Mouse (Mus musculus) layer of hippocampus, adult 8-10 months (tissue): ENCODE results near the gene Abat. TPM values are rescaled to one million over a fixed set of nuclear protein-coding genes. Genes with fewer than 3 reads are reported as not detected.
A peak's percentile ranks its signal among the peaks of the same experiment; 100 is the strongest.

Experiments
- DNase-seq, 2 experiments: peaks; one replicate each; pipeline ENCODE4 v3.0.0; 2022; ENCODE audit warnings: low spot score in 2 of 2
- total RNA-seq, 4 experiments: library from RNA; stranded (reverse); gene quantifications; 2 replicates each; pipeline ENCODE4 v1.2.4; 2022

Gene Abat
- total RNA-seq, result 100 to 1,000 TPM; 127 to 163 (median 143) TPM

DNA sequence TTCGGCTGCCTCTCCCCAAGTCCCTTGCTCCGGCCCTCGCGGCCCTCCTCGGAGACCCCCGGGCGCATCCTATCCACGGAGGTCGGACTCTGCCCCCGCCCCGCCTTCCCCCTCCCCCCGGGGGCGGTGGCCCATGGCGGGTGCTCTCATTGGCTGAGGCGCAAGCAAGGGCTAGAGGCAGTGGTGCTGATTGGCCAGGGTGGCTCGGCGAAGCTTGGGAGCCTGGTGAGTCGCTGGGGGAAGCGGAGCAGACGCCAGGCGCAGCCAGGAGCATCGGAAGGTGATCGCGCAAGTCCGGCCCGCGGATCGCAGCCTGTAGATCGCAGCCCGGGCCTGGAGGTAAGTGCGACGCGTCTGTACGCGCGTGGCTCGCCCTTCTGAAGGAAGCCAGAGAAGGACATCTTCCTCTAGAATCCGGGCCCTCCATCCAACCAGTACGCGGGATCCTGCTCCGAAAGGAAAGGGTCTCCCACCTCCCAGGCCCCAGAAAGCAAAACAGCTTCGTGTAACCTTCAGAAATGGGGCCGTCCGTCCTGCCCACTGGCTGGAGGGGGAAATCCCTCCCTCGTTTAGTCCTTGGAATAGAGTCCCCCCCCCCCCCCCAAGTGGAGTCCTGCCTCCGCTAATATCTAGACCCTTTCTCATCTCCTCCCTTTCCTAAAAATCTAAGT, at the start of gene Abat:
TSS of gene Abat (plus strand) at position 194 of the 671 bp plus-strand sequence.
- peak; percentile 94 for DNase-seq

- DNase-seq, result no peak
These were observed 43.1 kb upstream of the Abat start for GRCm38 (mm10) chr16:8470132-8470531.

DNA sequence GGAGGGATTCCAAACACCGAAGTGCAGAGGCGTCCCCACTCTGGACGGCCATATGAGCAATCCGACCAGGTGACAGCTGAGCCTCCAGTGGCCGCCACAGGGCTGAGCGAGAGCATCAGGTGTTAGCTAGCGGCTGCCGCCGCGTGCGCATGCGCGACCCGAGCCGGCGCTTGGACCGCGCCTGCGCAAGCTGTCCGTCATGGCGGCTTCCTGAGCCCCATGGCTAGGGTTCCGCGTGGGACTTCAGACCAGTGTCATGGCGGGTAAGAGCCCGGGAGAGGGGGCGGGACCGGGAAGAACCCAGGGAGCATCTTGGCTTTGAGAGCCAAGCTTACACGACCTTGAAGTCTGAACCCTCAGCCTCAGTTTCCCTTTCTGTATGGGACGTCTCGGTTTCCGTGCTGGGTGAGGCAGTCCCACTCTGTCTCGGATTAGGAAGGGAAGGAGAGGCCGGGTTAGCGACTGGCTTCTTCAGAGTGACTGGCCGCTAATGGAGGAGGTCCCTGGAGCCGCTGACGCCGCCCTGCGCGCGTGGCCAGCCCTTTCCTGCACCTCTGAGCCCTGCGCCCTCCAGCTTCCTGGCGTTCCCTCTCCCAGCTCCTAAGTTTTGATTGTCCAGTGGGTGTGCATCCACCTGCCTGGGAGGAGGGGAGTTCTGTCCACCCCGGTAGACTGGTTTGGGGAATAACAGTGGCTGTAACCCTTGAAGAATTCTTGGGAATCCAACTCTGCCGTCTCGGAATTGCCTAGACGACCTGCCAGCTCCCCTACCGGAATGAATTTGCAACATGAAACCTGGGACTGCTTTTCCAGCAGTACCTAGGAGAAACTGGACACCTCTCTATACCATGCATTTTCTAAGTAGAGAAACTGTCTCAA, 42.4 kb upstream of the Abat start, which contains the start of gene Mettl22:
TSS of gene Mettl22 (plus strand) at position 186 of the 879 bp plus-strand sequence.
- DNase-seq, result peak; percentile 87 to 90

GRCm38 (mm10) chr16:8487396-8488005, 25.7 kb upstream of the Abat start:
- DNase-seq, result no peak

- DNase-seq, result peak in 1 of 2 experiments; percentile 18
These were observed 23.9 kb upstream of the Abat start for GRCm38 (mm10) chr16:8489340-8489739.

GRCm38 (mm10) chr16:8491743-8492490, 21.3 kb upstream of the Abat start:
- no peak for DNase-seq

- DNase-seq, result peak in 1 of 2 experiments; percentile 65
These were observed 19.0 kb upstream of the Abat start for GRCm38 (mm10) chr16:8494268-8494667.

DNA sequence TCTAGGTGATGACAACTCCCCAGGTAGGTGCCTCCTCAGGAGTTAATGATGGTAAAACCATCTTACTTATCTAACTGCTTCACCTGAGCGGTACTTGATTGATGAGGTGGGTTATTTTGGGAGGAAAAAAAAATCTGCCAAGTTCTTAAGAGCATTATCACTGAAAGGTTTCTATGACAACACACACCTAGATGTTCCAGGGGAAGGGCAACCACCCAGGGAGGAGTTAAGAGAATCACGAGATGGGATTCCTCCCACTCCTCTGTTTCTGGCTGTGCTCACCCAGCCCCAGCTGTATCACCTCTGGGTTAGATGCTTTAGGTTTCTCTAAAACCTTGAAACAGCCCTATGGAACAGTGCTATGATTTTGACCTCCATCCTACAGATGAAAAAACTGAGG, 16.3 kb upstream of the Abat start:
- DNase-seq, result no peak

DNA sequence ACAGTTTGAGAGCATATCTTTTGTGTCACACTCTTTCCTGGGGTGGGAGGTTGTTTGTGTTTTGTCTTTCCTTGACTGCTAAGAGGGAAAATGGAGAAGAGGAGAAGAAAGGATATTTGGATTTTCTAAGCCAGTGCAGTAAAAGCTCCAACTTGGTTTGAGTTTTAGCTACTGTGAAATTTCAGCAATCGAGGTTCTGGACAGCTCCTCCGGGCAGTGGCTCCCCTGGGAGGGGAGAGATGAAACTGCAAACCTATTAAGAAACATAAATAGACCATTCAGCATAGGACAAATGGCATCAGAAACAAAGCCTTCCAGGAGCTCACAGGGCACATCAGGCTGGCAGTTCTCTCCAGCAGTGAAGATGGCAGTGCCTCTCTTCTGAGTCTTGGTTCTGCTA, 9.0 kb upstream of the Abat start:
- DNase-seq, result no peak

GRCm38 (mm10) chr16:8509894-8510293, 3.3 kb upstream of the Abat start:
- DNase-seq, result no peak

DNA sequence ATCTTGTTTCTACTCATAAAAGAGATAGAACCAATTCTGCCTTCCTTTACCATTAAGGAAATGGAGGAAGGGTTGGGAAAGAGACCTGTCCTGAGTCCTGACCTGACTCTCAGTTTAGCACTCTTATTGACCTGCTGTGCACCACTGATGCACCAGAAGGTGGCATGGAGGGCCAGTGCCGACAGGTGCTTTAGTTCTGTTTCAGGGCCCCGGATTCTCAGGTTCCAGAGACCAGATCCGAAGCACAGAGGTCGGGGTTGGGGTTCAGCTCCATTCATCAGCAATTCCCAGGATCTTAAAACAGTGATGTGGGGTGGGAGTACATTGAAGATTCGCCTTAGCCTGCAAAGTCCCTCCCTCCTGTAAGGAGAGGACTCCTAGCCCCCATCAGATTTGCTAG, 399 bp upstream of the Abat start:
- no peak for DNase-seq

GRCm38 (mm10) chr16:8514180-8514579, 951 bp downstream of the Abat start:
- peak in 1 of 2 experiments; percentile 28 for DNase-seq

DNA sequence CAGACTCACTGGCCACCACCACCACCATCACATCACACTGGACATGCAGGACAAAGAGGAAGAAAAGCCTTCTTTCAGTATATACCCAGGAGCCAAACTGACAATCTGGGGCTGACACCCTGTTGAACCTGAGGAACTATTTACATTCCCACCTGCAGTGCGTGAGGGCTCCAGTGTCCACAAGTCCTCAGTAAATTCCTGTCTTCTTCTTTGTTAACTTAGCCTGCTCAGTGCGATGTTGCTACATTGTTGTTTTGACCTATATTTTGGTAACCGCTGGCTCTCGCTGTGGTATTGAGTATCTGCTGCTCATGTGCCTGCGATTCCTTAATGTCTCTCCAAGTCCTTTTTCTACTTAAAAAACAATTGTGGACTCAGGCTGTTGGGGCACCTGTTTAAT, 7.3 kb downstream of the Abat start:
- DNase-seq, result no peak

DNA sequence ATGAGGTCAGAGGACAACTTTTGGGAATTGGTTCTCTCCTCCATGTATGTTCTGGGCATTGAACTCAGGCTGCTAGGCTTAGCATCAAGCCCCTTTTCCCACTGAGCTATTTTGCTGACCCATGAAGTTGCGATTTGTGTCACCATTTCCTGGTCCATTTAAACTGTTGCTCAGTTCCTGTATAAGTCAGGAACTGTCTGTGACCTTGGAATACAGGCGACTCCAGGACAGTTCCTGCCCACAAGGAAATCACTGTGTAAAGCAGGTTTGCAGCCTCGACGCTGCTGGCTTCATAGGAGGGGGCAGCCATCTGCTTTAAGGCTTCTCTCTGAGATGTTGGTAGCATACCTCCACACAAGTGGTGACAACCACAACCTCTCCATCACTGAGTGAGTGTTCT, 8.1 kb downstream of the Abat start:
- no peak for DNase-seq

- peak; percentile 43 to 49 for DNase-seq
These were observed 10.4 kb downstream of the Abat start for GRCm38 (mm10) chr16:8523480-8524144.

- no peak for DNase-seq
These were observed 11.1 kb downstream of the Abat start for GRCm38 (mm10) chr16:8524163-8524847.

DNA sequence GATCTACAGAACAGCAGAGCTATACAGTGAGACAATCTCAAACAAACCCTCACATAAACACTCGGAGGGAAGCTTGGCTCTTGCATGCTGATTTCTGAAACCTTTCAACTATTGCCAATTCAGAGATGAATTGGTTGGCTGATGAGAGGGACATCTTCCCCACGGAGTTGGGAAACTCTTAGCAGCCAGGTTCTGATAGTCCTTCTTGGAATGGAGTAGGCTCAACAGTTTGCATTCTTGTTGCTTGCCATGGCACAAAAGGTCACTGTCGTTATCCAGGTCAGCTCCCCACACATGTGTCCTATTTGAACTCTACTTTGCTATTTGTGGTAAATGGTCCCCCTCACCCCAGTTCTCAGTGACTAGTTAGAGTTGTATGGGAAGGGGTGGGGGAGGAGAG, 12.1 kb downstream of the Abat start:
- DNase-seq, result no peak

DNA sequence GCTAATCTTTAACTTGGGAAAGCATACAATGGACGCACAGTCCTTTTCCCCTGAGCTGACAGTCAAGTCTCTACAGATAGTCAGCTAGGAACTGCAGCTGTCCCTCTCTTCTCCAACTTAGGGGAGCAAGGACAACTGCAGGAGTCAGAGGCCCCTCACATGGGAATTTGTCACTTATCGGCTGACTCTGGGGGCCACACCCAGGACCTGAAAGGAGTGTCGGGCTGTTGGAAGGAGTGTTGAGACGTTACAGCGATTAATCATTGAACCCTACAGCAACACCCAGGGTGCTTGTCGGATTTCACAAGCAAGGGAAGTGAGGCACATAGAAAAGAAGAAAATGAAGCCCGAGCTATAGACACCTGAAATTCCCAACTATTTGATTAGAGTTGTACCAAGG, 12.6 kb downstream of the Abat start:
- DNase-seq, result no peak

- DNase-seq, result no peak
These were observed 16.2 kb downstream of the Abat start for GRCm38 (mm10) chr16:8529389-8529788.

DNA sequence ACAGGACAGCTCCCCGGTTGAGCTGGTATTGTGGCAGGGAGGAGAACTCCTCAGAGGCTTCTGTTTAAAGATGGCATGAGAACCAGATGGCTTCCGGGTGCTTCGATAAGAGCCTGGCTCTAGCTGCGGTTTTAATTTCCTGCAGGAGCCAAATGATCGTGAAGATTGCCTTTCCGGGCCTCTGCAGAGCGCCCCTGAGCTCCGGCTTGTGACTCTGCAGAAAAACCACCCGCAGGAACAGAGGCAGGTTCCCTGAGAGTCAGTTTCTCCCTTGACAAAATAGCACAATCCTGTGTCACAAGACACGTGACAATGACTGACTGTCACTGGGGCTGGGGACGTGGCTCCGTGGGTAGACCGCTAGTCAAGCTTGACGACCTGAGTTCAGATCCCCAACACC, 16.8 kb downstream of the Abat start:
- no peak for DNase-seq
